Mouse (Mus musculus): ENCODE results near the gene Ndufa7. TPM values are rescaled to one million over a fixed set of nuclear protein-coding genes. Genes with fewer than 3 reads are reported as not detected.
A peak's percentile ranks its signal among the peaks of the same experiment; 100 is the strongest.

Ndufa7 gene
- 458 and 461 TPM in 2 replicates for polyA plus RNA-seq (2016; fragmentation: Nextera tagmentation; extraction: Ambion mirVana)

DNA sequence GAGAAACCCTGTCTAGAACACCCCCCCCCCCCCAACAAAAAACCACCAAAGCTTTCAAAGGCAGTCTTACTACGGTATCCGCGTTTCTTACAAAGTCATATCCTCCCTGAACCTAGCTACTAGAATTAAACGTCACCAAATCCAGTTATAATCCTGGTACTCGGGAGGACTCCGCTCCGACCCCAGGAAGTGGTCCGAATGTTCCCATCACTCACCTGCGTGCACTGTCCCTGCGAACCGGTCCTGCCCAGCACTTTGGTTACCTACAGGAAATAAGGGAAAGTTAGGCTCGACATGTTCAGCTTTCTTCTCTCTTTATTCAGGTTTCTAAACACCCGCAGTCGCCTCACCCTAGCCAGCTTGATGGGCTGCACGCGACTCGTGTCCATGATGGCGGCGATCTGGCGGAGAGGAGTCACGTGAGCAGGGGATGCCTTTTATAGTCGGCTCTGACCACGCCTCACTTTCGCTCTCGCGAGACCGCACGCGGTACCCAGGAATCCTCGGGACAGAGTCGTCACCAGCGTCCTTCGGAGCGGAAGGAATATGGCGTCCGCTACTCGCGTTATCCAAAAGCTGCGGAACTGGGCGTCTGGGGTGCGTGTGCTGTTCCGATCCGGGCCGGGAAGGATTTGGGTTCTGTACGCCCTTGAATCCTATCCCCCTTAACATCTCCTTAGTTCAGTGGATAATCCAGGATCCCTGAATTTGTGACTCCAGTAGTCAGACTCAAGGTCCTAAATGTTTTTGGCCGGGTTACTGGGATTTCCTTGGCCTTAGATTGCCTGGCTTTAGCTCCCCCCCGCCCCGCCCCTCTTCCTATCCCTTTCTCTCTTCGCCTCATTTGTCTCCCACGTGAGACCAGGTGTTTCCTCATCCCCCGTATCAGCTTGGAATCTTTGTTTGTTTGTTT, at the start of gene Ndufa7, which contains the start of gene Rps28:
TSS of gene Ndufa7 (plus strand) at position 489 of the 913 bp plus-strand sequence.
TSS of gene Rps28 (minus strand) at position 479 of the 913 bp plus-strand sequence.
- Histone ChIP-seq H3K27ac (peak within 1 kb of the TSS; percentile 66), H3K4me1 (peaks cover 29% of the 10 kb centered on the region), H3K4me3 (peak within 1 kb of the TSS; percentile 73), H3K9me3 (no peaks in the 10 kb centered on the region), H3K4me2 (replicated peaks) (peak within 1 kb of the TSS; percentile 95), H3K9ac (peak within 1 kb of the TSS; percentile 85), H3K27me3 (replicated peaks) (no peaks in the 10 kb centered on the region), H3K36me3 (peaks cover 32% of the 10 kb centered on the region)
- WGBS: under 1% methylated on average over 51 of the region's 51 CpGs
- peak; percentile 92 for ATAC-seq (ENCODE audit: low FRiP score, low read depth)

- no peak for ATAC-seq (ENCODE audit: low FRiP score, low read depth)
- H3K4me3 ChIP-seq: no peak overlapping the region
- H3K9me3 ChIP-seq: no peaks in the 10 kb centered on the region
- H3K9ac ChIP-seq: no peak overlapping the region
- no peak overlapping the region for H3K27ac ChIP-seq
- no peak overlapping the region for H3K4me2 ChIP-seq (replicated peaks)
- peaks cover 5% of the 10 kb centered on the region; the same call in 1 of the 2 replicates for H3K36me3 ChIP-seq
- 92% methylated on average over 8 of the region's 8 CpGs for WGBS
- H3K4me1 ChIP-seq: peaks cover 6% of the 10 kb centered on the region; the same call in 1 of the 2 replicates
- H3K27me3 ChIP-seq (replicated peaks): no peaks in the 10 kb centered on the region
Measured at GRCm38 (mm10) chr17:33774573-33775155, 49.7 kb upstream of the Ndufa7 start.

DNA sequence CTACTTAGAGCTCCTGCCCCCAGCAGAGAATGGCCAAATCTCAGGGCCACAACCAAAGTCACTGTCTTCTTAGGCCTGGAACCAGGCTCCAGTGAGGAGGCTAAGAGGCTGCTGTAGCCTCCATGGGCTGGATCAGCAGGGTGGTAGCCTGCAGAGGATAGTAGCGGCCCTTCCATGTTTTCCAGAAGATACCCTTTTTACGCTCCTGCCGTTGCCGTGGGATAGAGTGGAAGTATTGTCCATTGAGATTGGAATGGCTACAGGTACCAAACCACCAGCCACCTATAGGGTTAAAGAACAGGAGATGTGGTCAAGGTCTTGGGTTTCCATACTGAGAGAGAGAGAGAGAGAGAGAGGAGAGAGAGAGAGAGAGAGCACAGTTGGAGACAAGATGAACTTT, 49.1 kb upstream of the Ndufa7 start:
- peaks cover 7% of the 10 kb centered on the region; the same call in 1 of the 2 replicates for H3K4me1 ChIP-seq
- peaks cover 5% of the 10 kb centered on the region; the same call in 1 of the 2 replicates for H3K36me3 ChIP-seq
- no peaks in the 10 kb centered on the region for H3K9me3 ChIP-seq
- H3K4me2 ChIP-seq (replicated peaks): no peak overlapping the region
- no peak overlapping the region for H3K9ac ChIP-seq
- no peak overlapping the region for H3K4me3 ChIP-seq
- H3K27me3 ChIP-seq (replicated peaks): no peaks in the 10 kb centered on the region
- ATAC-seq (ENCODE audit: low FRiP score, low read depth): no peak
- 92% methylated on average over 4 of the region's 4 CpGs for WGBS
- H3K27ac ChIP-seq: no peak overlapping the region

GRCm38 (mm10) chr17:33779271-33779966, 45.0 kb upstream of the Ndufa7 start:
- 0 out of 2 replicates have a peak, but pooled peaks cover 5% of the 10 kb centered on the region for H3K27me3 ChIP-seq (replicated peaks)
- H3K9me3 ChIP-seq: no peaks in the 10 kb centered on the region
- peaks cover 5% of the 10 kb centered on the region; the same call in 1 of the 2 replicates for H3K36me3 ChIP-seq
- 64% methylated on average over 9 of the region's 9 CpGs for WGBS
- no peak overlapping the region for H3K4me3 ChIP-seq
- H3K27ac ChIP-seq: no peak overlapping the region
- H3K4me2 ChIP-seq (replicated peaks): peak overlapping the region; percentile 88
- H3K4me1 ChIP-seq: peaks cover 17% of the 10 kb centered on the region
- ATAC-seq (ENCODE audit: low FRiP score, low read depth): 0 out of 2 replicates have a peak, but pooled peaks have one; percentile 29
- no peak overlapping the region for H3K9ac ChIP-seq

GRCm38 (mm10) chr17:33779967-33780295, 44.4 kb upstream of the Ndufa7 start:
- no peak overlapping the region for H3K9ac ChIP-seq
- ATAC-seq (ENCODE audit: low FRiP score, low read depth): no peak
- H3K4me3 ChIP-seq: no peak overlapping the region

DNA sequence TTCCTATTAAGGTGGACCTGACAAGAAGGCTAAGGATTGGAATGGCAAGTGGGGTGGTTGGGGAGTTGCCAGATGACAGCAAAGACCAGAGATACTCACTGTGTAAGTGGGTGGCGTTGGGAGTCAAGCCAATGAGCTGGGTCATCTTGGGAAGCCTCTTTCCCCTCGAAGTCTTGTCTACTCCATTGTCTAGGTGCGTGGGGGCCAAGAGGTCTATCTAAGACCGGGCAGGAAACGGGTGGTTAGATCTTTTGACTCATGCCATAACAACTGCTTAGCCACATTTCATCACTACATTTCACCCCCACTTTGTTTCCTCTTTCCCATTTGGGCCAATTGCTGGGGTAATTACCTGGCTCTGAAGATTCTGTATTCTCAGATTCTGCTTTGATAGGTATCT, 43.9 kb upstream of the Ndufa7 start:
- Histone ChIP-seq H3K36me3 (peaks cover 5% of the 10 kb centered on the region; the same call in 1 of the 2 replicates), H3K9ac (no peak overlapping the region), H3K27me3 (replicated peaks) (0 out of 2 replicates have a peak, but pooled peaks cover 5% of the 10 kb centered on the region), H3K27ac (no peak overlapping the region), H3K4me1 (peaks cover 17% of the 10 kb centered on the region), H3K9me3 (no peaks in the 10 kb centered on the region), H3K4me3 (peak overlapping the region; percentile 42; the same call in 1 of the 2 replicates), H3K4me2 (replicated peaks) (peak overlapping the region; percentile 88)
- 92% methylated on average over 5 of the region's 5 CpGs for WGBS
- no peak for ATAC-seq (ENCODE audit: low FRiP score, low read depth)

More at GRCm38 (mm10) chr17:33779967-33780295, 44.4 kb upstream of the Ndufa7 start:
- peaks cover 17% of the 10 kb centered on the region for H3K4me1 ChIP-seq
- peaks cover 5% of the 10 kb centered on the region; the same call in 1 of the 2 replicates for H3K36me3 ChIP-seq
- peak overlapping the region; percentile 88 for H3K4me2 ChIP-seq (replicated peaks)
- WGBS: 89% methylated on average over 5 of the region's 5 CpGs
- 0 out of 2 replicates have a peak, but pooled peaks cover 5% of the 10 kb centered on the region for H3K27me3 ChIP-seq (replicated peaks)
- H3K9me3 ChIP-seq: no peaks in the 10 kb centered on the region
- H3K27ac ChIP-seq: no peak overlapping the region

- Histone ChIP-seq H3K4me2 (replicated peaks) (peak within 1 kb of the TSS; percentile 88), H3K9ac (peak within 1 kb of the TSS; percentile 58), H3K9me3 (no peaks in the 10 kb centered on the region), H3K4me1 (peaks cover 17% of the 10 kb centered on the region), H3K36me3 (peaks cover 5% of the 10 kb centered on the region; the same call in 1 of the 2 replicates), H3K4me3 (peak within 1 kb of the TSS; percentile 42), H3K27me3 (replicated peaks) (0 out of 2 replicates have a peak, but pooled peaks cover 5% of the 10 kb centered on the region), H3K27ac (no peak within 1 kb of the TSS)
- WGBS: 2% methylated on average over 50 of the region's 50 CpGs
- peak; percentile 84 for ATAC-seq (ENCODE audit: low FRiP score, low read depth)
Measured at GRCm38 (mm10) chr17:33781124-33781977, 43.0 kb upstream of the Ndufa7 start, which contains the start of gene Angptl4. Gene Angptl4 (minus strand): TSS chr17:33781830.

DNA sequence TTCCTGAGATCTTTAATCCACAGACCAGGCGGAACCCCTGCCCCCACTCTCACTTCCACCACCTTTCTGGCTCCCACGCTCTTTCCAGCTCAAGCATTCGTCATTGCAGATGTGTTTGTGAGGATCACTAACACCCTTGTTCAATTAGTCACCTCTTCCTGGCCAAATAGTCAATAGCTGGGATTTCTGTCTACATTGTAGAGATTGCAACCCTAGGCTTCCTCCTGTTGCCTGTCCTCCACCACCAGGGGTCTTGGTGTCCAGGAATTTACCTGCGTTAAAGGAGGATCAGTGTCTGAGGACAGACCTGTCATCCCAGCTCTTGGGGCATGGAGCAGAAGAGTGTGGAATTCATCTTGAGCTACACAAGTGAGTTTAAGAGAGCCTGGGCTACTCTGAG, 42.3 kb upstream of the Ndufa7 start:
- Histone ChIP-seq H3K9ac (peak overlapping the region; percentile 58; the same call in 1 of the 2 replicates), H3K4me2 (replicated peaks) (peak overlapping the region; percentile 88), H3K36me3 (peaks cover under 1% of the 10 kb centered on the region; the same call in 1 of the 2 replicates), H3K27me3 (replicated peaks) (0 out of 2 replicates have a peak, but pooled peaks cover 5% of the 10 kb centered on the region), H3K9me3 (no peaks in the 10 kb centered on the region), H3K4me1 (peaks cover 17% of the 10 kb centered on the region), H3K27ac (no peak overlapping the region), H3K4me3 (no peak overlapping the region; the same call in 1 of the 2 replicates)
- ATAC-seq (ENCODE audit: low FRiP score, low read depth): no peak
- 50% methylated on average over 4 of the region's 4 CpGs for WGBS

DNA sequence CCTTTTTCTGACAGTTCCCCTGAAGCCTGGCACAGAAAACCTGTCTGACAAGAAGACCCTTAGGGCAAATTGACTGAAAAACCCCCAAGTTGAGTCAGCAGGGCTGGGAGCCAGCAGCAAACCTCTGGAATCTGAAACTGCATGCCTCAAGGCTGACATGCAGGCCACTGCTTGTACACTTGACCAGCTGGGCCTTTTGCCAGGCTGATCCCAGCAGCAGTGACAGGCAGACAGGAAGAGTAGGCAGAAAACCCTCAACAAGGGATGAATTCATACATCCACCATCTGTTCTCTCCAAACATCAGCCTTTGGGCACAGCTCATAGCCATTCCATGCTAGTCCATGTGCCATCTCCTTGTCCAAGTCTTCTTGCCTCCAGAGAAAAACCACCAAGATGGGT, 41.0 kb upstream of the Ndufa7 start:
- Histone ChIP-seq H3K4me1 (peaks cover 17% of the 10 kb centered on the region), H3K27ac (no peak overlapping the region), H3K9ac (no peak overlapping the region), H3K4me2 (replicated peaks) (no peak overlapping the region), H3K9me3 (no peaks in the 10 kb centered on the region), H3K27me3 (replicated peaks) (0 out of 2 replicates have a peak, but pooled peaks cover 5% of the 10 kb centered on the region), H3K4me3 (no peak overlapping the region), H3K36me3 (no peaks in the 10 kb centered on the region)
- ATAC-seq (ENCODE audit: low FRiP score, low read depth): no peak

DNA sequence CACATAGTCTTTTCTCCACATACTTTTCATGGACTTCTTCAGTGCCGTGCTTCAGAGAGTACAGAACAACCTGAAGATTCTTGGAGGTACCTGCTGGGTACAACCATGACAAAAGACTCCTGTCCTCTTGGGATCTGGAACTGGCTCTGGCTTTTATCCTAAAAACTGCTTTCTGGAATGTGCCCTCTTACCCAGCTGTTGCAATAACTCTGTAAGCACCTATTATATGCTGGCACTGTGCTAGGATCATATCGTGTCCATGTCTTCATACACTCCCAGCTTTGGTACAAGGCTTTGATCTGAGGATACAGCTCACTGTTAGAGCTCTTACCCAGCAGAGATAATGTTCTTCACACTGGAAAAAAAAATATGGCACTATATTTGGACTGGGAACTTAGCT, 39.4 kb upstream of the Ndufa7 start:
- Histone ChIP-seq H3K4me2 (replicated peaks) (no peak overlapping the region), H3K27ac (no peak overlapping the region), H3K4me1 (peaks cover 10% of the 10 kb centered on the region), H3K4me3 (no peak overlapping the region), H3K27me3 (replicated peaks) (0 out of 2 replicates have a peak, but pooled peaks cover 5% of the 10 kb centered on the region), H3K36me3 (no peaks in the 10 kb centered on the region), H3K9ac (no peak overlapping the region), H3K9me3 (no peaks in the 10 kb centered on the region)
- WGBS: 87% methylated on average over 2 of the region's 2 CpGs
- ATAC-seq (ENCODE audit: low FRiP score, low read depth): no peak

- Histone ChIP-seq H3K4me1 (peaks cover 3% of the 10 kb centered on the region), H3K4me3 (no peak overlapping the region), H3K27me3 (replicated peaks) (0 out of 2 replicates have a peak, but pooled peaks cover 5% of the 10 kb centered on the region), H3K9me3 (no peaks in the 10 kb centered on the region), H3K36me3 (no peaks in the 10 kb centered on the region), H3K9ac (no peak overlapping the region), H3K27ac (no peak overlapping the region), H3K4me2 (replicated peaks) (no peak overlapping the region)
- WGBS: 88% methylated on average over 18 of the region's 18 CpGs
- ATAC-seq (ENCODE audit: low FRiP score, low read depth): no peak
Measured at GRCm38 (mm10) chr17:33786375-33786774, 38.0 kb upstream of the Ndufa7 start.
